Mouse (Mus musculus): ENCODE results near the gene Tril. TPM values are rescaled to one million over a fixed set of nuclear protein-coding genes. Genes with fewer than 3 reads are reported as not detected.

Gene Tril
- total RNA-seq (2021) = 10 to 100 TPM; 33.6 to 38.5 TPM

GRCm38 (mm10) chr6:53820486-53820985, at the start of gene Tril:
Tril (minus strand) TSS chr6:53820830.
- DNase-seq = peak; percentile 66 to 68

- no peak for DNase-seq
These were observed 42.4 kb upstream of the Tril start for GRCm38 (mm10) chr6:53863011-53863410.

- DNase-seq = no peak
These were observed 38.5 kb upstream of the Tril start for GRCm38 (mm10) chr6:53859106-53859505.

GRCm38 (mm10) chr6:53857822-53858221, 37.2 kb upstream of the Tril start:
- DNase-seq = no peak

GRCm38 (mm10) chr6:53856775-53857174, 36.1 kb upstream of the Tril start:
- DNase-seq = no peak

- DNase-seq = peak; percentile 19 to 23
These were observed 34.6 kb upstream of the Tril start for GRCm38 (mm10) chr6:53854971-53855856.

- no peak for DNase-seq
These were observed 33.6 kb upstream of the Tril start for GRCm38 (mm10) chr6:53854226-53854625.

GRCm38 (mm10) chr6:53853546-53853945, 32.9 kb upstream of the Tril start:
- DNase-seq = no peak

GRCm38 (mm10) chr6:53844626-53845025, 24.0 kb upstream of the Tril start:
- DNase-seq = no peak

- DNase-seq = peak in 1 of 2 experiments; percentile 22
These were observed 4.6 kb upstream of the Tril start for GRCm38 (mm10) chr6:53825213-53825612.

GRCm38 (mm10) chr6:53821041-53821501, 441 bp upstream of the Tril start:
- DNase-seq = no peak

- DNase-seq = peak in 1 of 2 experiments; percentile 20
These were observed 707 bp downstream of the Tril start for GRCm38 (mm10) chr6:53819761-53820485.

GRCm38 (mm10) chr6:53818732-53819661, 1.6 kb downstream of the Tril start:
- DNase-seq = peak; percentile 26 to 35

GRCm38 (mm10) chr6:53818264-53818731, 2.3 kb downstream of the Tril start:
- peak; percentile 58 to 65 for DNase-seq

- DNase-seq = no peak
These were observed 2.9 kb downstream of the Tril start for GRCm38 (mm10) chr6:53817763-53818174.

- DNase-seq = no peak
These were observed 4.0 kb downstream of the Tril start for GRCm38 (mm10) chr6:53816661-53817060.

- no peak for DNase-seq
These were observed 4.9 kb downstream of the Tril start for GRCm38 (mm10) chr6:53815691-53816090.

- DNase-seq = no peak
These were observed 6.4 kb downstream of the Tril start for GRCm38 (mm10) chr6:53814214-53814613.

- DNase-seq = no peak
These were observed 8.4 kb downstream of the Tril start for GRCm38 (mm10) chr6:53812242-53812641.

- DNase-seq = no peak
These were observed 11.8 kb downstream of the Tril start for GRCm38 (mm10) chr6:53808801-53809200.

- no peak for DNase-seq
These were observed 13.4 kb downstream of the Tril start for GRCm38 (mm10) chr6:53807185-53807584.

- DNase-seq = no peak
These were observed 14.0 kb downstream of the Tril start for GRCm38 (mm10) chr6:53806591-53807023.

Data from layer of hippocampus, postnatal 36 days (tissue).